Mouse (Mus musculus) urinary bladder, adult 18-20 months (tissue): ENCODE measurements around the gene Rpl27a.

Source experiments
- DNase-seq, 2 experiments: peaks; one replicate each; pipeline ENCODE4 v3.0.0; 2022; ENCODE audit warnings: low spot score in 2 of 2, mixed read lengths in 2 of 2

The Rpl27a gene

DNA sequence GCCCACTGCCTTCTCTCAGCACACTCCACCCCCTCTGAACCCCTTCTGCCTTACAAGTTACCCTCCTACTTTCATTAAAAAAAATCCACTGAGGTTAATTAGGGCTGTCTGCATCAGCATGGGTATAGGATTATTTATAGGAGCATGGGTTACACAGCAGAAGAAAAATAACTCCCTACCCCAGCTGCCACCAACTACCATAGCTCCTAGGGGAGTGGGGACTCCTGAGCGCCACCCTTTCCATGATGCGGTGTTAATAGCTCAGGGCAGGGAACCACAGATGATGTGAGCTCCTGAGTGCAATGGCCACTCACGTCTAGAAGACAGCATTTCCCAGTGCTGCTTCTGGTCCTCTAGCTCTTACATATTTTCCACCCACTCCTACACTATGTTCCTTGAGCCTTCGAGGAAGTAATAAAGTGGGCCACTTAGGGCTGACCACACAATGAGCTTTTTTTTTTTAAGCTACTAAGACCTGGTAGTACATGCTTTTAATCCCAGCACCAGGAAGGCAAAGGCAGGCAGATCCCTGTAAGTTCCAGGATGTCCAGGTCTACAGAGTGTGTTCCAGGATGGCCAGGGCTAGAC lies 44.9 kb downstream of the Rpl27a start:
- DNase-seq: no peak

DNA sequence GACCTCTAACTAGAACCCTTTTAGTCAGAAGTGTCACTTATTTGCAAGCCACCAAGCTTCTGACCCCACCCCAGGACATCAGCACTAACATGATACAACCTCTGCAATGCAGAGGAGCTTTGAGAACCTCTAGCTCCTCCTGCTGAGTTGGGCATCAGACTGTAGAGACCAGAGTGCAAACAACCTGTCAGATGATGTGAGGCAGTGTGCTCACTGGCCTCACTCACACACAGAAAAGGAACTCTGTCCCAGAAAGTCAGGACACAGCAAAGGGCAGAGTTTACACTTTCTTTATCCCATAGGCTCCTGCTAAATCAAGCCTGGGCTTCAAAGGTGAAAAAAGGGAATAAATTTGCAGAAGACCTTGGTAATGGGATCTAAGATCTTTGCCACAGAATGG lies 47.4 kb downstream of the Rpl27a start:
- DNase-seq: no peak

DNA sequence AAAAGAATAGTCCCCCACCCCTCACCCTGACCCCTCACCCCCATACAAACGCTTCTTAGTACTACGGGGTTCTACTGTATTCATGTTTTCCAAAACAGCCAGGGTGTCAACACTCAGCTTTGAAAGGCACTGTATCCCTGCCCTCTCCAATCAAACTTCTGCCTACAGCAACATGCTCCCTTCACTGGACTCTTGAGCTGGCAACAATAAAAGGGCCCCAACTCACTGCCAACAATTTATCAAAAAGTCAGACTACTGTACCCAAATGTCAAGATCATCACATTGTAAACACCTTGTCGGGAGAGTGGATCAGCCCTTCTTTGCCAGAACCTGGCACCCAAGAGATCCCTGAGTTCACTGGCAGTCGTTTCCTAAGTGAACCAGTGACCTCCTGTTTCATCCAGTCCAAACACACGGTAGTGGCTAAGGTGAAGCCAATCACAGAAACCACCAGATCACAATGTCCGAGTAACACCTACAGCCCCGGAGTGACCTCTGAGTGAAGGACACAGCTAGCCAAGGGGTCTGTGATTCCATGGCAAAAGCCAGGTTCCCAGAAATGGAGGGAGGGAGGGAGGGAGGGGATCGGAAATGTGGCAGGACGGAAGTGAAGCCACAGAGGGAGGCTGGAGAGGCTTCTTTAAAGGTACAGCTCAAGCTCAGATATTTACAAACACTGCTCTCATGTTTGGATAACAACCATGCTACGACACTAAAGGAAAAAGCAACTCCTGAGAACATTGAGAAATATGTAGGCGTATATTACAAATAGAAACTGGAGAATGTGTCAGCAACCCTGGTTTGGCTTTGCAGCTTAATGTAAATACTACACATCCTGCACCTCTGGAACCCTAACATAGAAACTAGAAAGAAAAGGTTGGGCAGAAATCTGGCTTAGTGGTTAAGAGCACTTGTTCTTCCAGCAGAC lies 48.2 kb downstream of the Rpl27a start:
- DNase-seq: no peak

GRCm38 (mm10) chr7:109568391-109568892 lies 49.5 kb downstream of the Rpl27a start:
- no peak for DNase-seq
